Mouse (Mus musculus) kidney, adult 10 weeks (tissue): ENCODE results near the gene Ftsj1. TPM values are rescaled to one million over a fixed set of nuclear protein-coding genes. Genes with fewer than 3 reads are reported as not detected.

Experiments used
- polyA plus RNA-seq: library from polyadenylated mRNA; stranded (reverse); fragments of 350-450 nt; fragmentation: Illumina TruSeq; extraction: RNeasy Lipid Tissue Mini Kit (QIAGEN cat#74804); gene quantifications from one replicate; pipeline ENCODE4 v1.2.3, GENCODE M21; 2014; ENCODE audit warnings: low read depth, low replicate concordance

Gene Ftsj1
- polyA plus RNA-seq = 12.2 TPM

DNA sequence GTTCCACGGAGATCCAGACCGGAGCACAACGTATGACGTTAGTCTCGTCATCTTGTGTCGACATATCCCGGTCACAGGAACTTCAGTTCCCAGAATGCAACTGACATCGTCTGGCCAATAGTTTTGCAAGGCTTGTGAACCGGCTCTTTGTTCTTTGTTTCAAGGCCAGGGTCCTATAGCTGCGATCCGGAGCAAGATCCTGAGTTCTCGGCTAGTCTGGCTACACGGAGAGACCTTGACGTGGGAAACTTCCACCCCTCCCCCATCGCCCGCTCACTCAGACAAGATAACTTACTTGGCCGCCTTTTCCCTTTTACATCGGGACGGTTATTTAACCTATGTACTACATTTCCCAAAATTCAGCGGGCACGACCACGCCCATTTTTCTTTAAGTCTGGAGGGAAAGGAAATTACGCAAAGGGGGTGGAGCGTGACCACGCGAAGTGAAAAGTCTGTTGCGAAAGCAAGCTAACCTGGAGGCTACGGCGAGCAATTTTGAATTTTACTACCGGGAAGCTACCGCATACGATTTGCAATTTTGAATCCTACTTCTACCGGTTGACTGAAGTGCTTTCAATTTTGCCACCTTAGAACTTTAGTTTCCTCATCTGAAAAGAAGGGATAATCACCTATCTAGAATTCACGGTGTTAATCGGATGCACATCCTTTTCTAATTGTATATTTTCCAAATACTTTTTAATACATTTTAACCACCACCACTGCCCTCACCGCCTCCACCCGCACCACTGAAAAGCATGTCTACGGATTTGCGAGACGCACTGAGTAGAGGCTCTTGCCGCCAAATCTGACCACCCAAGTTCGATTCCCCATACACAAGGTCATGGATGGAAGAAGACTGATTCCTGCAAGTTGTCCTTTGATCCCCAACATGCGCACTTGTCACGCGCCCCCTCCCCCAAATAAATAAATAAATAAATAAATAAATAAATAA is at the start of gene Ftsj1:
TSS of gene Ftsj1 (minus strand) at position 73 of the 952 bp plus-strand sequence.

DNA sequence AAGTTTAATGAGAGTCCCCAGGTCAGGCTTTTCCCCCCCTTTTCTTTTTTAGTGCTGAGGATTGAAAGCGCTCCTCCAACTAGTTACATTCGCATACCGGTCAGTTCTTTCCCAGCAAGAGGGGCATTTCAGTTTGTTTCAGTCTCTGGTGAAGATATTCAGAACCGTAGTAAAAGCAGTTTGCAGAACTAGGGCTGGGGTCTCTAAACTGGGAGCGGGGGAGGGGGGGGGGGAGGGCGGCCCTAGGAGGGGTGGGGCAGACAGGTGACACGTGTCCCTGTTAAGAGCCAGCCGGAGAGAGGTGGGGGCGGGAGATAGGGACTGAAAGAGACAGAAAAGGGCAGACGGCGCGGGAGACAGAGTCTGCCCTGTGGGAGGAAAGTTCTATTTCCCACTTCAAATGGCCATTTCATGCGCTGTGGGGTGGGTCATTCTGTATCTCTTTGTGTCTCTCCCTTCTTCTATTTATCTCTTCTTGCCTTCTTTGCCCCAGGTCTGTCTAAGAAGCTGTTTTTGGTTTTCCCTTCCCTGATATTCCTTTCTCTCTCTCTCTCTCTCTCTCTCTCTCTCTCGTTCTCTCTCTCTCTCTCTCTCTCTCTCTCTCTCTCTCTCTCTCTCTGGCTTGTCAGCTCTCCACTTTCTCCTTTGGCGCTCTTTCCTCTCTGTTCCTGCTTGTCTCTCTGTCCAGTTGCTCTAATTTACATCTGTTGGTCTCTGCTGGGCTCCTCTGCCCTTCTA is 19.0 kb upstream of the Ftsj1 start, which contains the start of gene Slc38a5:
TSS of gene Slc38a5 (plus strand) at position 51 of the 738 bp plus-strand sequence.

DNA sequence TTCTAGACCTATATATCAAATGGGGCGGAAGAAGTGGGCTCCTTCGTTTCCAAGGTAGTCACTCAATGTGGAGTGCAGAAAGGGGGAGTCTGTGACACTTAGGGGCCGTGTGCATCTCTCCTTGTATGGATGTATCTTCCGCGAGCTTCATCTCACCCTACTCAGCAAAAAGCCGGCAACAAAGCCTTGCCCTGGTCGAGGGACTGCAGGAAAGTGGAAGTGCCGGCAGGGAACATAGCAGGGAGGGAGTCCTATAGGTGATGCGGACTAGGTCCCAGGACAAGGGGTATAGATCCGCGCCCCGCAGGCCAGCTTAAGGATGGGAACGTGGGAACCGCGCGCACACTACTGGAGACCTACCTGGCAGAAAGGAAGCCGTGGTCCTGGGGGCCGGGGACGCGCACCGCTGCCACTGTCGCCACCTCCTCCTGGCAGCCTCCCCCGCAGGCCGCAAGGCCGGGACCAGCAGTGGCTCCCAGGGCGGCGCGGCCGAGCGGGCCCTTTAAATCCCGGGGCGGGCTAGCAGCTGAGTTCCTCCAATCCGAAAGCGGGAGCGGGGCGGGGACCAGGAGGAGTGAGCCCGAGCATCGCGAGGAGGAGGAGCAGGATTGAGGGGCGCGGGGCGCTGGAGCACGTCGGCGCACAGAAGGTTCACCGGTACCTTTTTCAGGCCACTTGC is 46.1 kb downstream of the Ftsj1 start, which contains the start of gene Porcn:
TSS of gene Porcn (minus strand) at position 511 of the 679 bp plus-strand sequence.

DNA sequence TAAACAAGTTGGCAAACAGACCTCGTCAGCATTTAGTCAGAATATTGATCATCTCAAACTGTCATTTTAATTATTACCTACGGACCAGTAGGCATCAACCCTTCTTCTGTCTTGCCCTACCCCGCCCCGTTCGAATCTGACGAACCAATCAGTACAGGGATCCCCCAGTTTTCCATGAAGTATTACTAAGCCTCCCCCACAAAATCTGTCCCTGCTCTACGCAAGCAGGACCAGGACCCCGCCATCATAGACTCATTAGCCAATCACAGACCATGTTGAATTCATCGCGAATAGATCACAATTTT is 58.8 kb downstream of the Ftsj1 start, which contains the start of gene Ebp:
TSS of gene Ebp (minus strand) at position 94 of the 305 bp plus-strand sequence.

Other genes with a start within 250 kb of the Ftsj1 start
- gene Glod5, start 233.9 kb downstream of the Ftsj1 start, polyA plus RNA-seq = 255 TPM
- 5.7 TPM for gene Suv39h1, start 177.6 kb downstream of the Ftsj1 start, polyA plus RNA-seq
- 0.28 TPM for gene Was, start 161.9 kb downstream of the Ftsj1 start, polyA plus RNA-seq
- gene Wdr13, start 119.5 kb downstream of the Ftsj1 start, polyA plus RNA-seq = 43.7 TPM
- gene Rbm3, start 106.5 kb downstream of the Ftsj1 start, polyA plus RNA-seq = 221 TPM
- 0.20 TPM for gene Tbc1d25, start 76.2 kb downstream of the Ftsj1 start, polyA plus RNA-seq
- 45.3 TPM for gene Ebp, start 58.9 kb downstream of the Ftsj1 start, polyA plus RNA-seq
- gene Porcn, start 45.9 kb downstream of the Ftsj1 start, polyA plus RNA-seq = 2.0 TPM
- not detected for gene Slc38a5, start 18.7 kb upstream of the Ftsj1 start, polyA plus RNA-seq
- not detected for gene Ssxb10, start 75.0 kb upstream of the Ftsj1 start, polyA plus RNA-seq
- not detected for gene Ssxb9, start 114.6 kb upstream of the Ftsj1 start, polyA plus RNA-seq
- gene Ssxb1, start 160.9 kb upstream of the Ftsj1 start, polyA plus RNA-seq = not detected
- not detected for gene Ssxb2, start 209.3 kb upstream of the Ftsj1 start, polyA plus RNA-seq